Mouse (Mus musculus) liver, adult 2 months (tissue): ENCODE measurements around the gene Plekhm3.

Experiments used
- CTCF ChIP-seq: fragments of 200-500 bp; IDR thresholded peaks from 2 replicates; pipeline ENCODE4 v1.5.1; 2011; ENCODE audit warnings: low read depth, low read length, control low read depth
- POLR2A ChIP-seq: fragments of 200-500 bp; IDR thresholded peaks from 2 replicates; pipeline ENCODE4 v1.6.1; 2011; ENCODE audit warnings: low read length, control low read depth; ENCODE audit not compliant: insufficient read depth; ENCODE audit errors: extremely low read depth

- TF ChIP-seq CTCF: no peak
- no peak for TF ChIP-seq POLR2A
Measured at GRCm38 (mm10) chr1:64843900-64844616, 112.6 kb downstream of the Plekhm3 start.
